Mouse (Mus musculus): ENCODE results near the gene Oat. TPM values are rescaled to one million over a fixed set of nuclear protein-coding genes. Genes with fewer than 3 reads are reported as not detected.

Gene Oat
- polyA plus RNA-seq, 1 experiment: 98.5 TPM

DNA sequence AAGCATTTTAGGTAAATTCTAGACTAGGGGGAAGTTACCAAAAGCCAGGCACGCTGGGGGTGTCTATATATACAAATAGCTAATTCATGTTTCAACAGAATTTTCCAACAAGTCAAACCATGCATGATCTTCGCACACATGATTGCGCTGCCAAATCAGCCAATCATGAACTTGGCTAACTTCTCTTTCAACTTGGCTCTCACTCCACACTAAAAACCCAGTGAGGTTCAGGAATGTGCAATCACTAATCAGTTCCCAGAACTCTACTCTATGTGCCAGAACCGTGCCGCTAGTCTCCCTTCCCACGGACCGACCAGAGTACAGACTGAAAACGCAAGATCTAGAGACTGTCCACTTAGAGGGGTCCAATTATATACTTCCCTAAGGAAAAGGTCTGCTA, 4.7 kb downstream of the Oat start:
- TF ChIP-seq POLR2A (IDR thresholded peaks at IDR 0.05; ENCODE audit: borderline replicate concordance, insufficient read depth, low read length) (no peak), CTCF (IDR thresholded peaks at IDR 0.05; ENCODE audit: borderline replicate concordance, insufficient read depth, low read depth, low read length) (no peak)

DNA sequence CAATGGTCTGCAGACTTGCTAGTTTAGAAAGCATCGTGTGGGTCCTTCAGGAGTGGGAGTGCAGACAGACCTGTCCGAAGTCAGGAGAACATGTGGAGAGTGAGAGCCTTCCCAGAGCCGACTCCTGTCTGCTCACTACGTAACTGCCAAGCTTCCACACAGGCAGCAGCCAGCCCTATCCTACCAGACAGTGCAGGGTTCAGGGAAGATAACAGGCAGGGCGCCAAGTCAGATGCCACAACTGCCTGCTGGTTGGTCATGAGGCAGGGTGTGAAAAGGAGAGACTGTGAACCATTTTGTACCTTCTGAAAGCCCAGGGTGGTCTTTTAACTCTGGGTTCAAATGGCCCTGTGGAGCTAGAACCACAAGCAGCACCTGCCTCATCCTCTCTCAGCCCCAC, 6.1 kb downstream of the Oat start:
- peak; percentile 36 to 41 for DNase-seq
- H3K27me3 ChIP-seq (ENCODE audit: control insufficient read depth, insufficient read depth, low read length): no peaks in the 10 kb centered on the region
- 26% methylated on average over 5 of the region's 5 CpGs for WGBS
- no peak for TF ChIP-seq CTCF (IDR thresholded peaks at IDR 0.05; ENCODE audit: borderline replicate concordance, insufficient read depth, low read depth, low read length)
- no peak for TF ChIP-seq POLR2A (IDR thresholded peaks at IDR 0.05; ENCODE audit: borderline replicate concordance, insufficient read depth, low read length)
- H3K4me3 ChIP-seq (replicated peaks; ENCODE audit: insufficient read depth, low read depth, low read length): no peak overlapping the region
- no peak overlapping the region for H3K27ac ChIP-seq (ENCODE audit: insufficient read depth, low read length)
- H3K4me1 ChIP-seq (ENCODE audit: control insufficient read depth, insufficient read depth, low read length): no peaks in the 10 kb centered on the region; the same call in 1 of the 2 replicates

More for the DNA sequence above, 4.7 kb downstream of the Oat start:
- H3K4me1 ChIP-seq (ENCODE audit: control insufficient read depth, insufficient read depth, low read length): no peaks in the 10 kb centered on the region
- H3K4me3 ChIP-seq (replicated peaks; ENCODE audit: insufficient read depth, low read depth, low read length): no peak overlapping the region
- 29% methylated on average over 8 of the region's 8 CpGs for WGBS
- no peak overlapping the region for H3K27ac ChIP-seq (ENCODE audit: insufficient read depth, low read length)
- H3K27me3 ChIP-seq (ENCODE audit: control insufficient read depth, insufficient read depth, low read length): no peaks in the 10 kb centered on the region
- DNase-seq: no peak

DNA sequence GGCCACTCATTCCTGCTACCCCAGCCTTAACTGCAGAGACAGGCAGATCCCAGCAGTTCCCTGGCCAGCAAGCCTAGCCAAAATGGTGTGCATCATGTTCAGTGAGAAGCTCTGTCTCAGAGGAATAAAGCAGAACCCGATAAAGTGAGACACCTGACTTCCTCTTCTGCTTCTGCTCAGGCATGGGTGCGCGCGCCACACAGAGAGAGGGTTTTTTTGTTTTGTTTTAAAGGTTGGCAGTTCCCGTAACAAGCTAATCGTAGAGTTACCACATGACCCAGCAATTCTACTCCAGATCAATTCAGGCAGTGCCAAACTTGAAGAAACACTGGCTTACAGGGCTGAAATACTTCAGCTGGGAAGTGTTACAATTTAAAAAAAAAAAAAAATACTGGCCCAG, 7.4 kb downstream of the Oat start:
- Histone ChIP-seq H3K27ac (ENCODE audit: insufficient read depth, low read length) (no peak overlapping the region), H3K4me1 (ENCODE audit: control insufficient read depth, insufficient read depth, low read length) (no peaks in the 10 kb centered on the region; the same call in 1 of the 2 replicates), H3K4me3 (replicated peaks; ENCODE audit: insufficient read depth, low read depth, low read length) (no peak overlapping the region), H3K27me3 (ENCODE audit: control insufficient read depth, insufficient read depth, low read length) (no peaks in the 10 kb centered on the region)
- TF ChIP-seq POLR2A (IDR thresholded peaks at IDR 0.05; ENCODE audit: borderline replicate concordance, insufficient read depth, low read length): no peak
- TF ChIP-seq CTCF (IDR thresholded peaks at IDR 0.05; ENCODE audit: borderline replicate concordance, insufficient read depth, low read depth, low read length): no peak
- WGBS: 85% methylated on average over 6 of the region's 6 CpGs
- no peak for DNase-seq

DNA sequence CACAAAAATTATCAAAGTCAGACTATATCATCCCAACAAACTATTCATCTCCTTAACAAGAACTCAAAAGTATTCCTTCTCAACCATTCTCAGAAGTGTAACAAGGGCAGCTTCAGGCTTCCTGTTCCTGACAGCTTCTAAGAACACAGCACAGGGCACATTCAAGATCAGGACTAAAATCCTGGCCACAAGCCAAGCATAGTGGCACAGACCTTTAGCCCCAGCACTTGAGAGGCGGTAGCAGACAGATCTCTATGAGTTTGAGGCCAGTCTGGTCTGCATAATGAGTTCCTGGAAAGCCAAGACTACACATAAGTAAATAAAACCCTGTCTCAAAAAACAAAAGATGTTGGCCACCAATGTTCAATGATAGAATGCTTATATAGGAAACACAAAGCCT, 10.4 kb downstream of the Oat start:
- no peak for DNase-seq
- 53% methylated on average over 1 of the region's 1 CpGs for WGBS
- H3K4me3 ChIP-seq (replicated peaks; ENCODE audit: insufficient read depth, low read depth, low read length): no peak overlapping the region
- TF ChIP-seq POLR2A (IDR thresholded peaks at IDR 0.05; ENCODE audit: borderline replicate concordance, insufficient read depth, low read length) (no peak), CTCF (IDR thresholded peaks at IDR 0.05; ENCODE audit: borderline replicate concordance, insufficient read depth, low read depth, low read length) (no peak)
- H3K27me3 ChIP-seq (ENCODE audit: control insufficient read depth, insufficient read depth, low read length): no peaks in the 10 kb centered on the region
- no peak overlapping the region for H3K27ac ChIP-seq (ENCODE audit: insufficient read depth, low read length)
- no peaks in the 10 kb centered on the region; the same call in 1 of the 2 replicates for H3K4me1 ChIP-seq (ENCODE audit: control insufficient read depth, insufficient read depth, low read length)

DNA sequence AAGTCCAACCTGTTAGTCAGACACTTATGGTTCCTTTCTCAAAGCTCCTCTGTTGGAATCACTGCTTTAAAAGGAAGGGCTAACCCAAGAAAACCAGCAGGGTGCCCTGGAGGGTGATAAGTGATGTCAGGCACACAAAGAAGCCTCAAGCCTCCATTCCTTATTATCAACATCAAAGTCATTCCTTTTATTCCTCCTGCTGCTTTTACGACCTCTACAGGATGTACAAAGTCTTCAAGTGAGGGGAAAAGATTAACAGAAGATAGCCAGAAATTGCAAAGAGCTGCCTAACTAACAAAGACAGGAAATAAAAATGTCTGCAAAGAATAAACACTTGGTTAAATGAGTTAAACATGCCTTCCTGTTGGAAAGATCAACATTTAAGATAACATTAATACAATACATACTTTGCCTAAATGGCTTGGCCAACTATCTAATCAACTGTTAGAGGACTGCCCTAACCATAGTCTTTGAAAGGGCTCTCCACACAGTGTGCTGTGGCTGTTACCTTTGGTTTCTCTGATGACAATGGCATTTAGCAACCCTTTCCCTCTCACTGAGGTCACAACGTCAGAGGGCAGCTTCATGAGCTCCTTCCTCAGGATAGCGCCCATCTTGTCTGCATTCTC, 16.9 kb downstream of the Oat start:
- 87% methylated on average over 3 of the region's 3 CpGs for WGBS
- no peaks in the 10 kb centered on the region for H3K27me3 ChIP-seq (ENCODE audit: control insufficient read depth, insufficient read depth, low read length)
- no peak for DNase-seq
- TF ChIP-seq CTCF (IDR thresholded peaks at IDR 0.05; ENCODE audit: borderline replicate concordance, insufficient read depth, low read depth, low read length): no peak
- no peak for TF ChIP-seq POLR2A (IDR thresholded peaks at IDR 0.05; ENCODE audit: borderline replicate concordance, insufficient read depth, low read length)
- H3K4me3 ChIP-seq (replicated peaks; ENCODE audit: insufficient read depth, low read depth, low read length): no peak overlapping the region
- no peaks in the 10 kb centered on the region for H3K4me1 ChIP-seq (ENCODE audit: control insufficient read depth, insufficient read depth, low read length)
- no peak overlapping the region for H3K27ac ChIP-seq (ENCODE audit: insufficient read depth, low read length)

DNA sequence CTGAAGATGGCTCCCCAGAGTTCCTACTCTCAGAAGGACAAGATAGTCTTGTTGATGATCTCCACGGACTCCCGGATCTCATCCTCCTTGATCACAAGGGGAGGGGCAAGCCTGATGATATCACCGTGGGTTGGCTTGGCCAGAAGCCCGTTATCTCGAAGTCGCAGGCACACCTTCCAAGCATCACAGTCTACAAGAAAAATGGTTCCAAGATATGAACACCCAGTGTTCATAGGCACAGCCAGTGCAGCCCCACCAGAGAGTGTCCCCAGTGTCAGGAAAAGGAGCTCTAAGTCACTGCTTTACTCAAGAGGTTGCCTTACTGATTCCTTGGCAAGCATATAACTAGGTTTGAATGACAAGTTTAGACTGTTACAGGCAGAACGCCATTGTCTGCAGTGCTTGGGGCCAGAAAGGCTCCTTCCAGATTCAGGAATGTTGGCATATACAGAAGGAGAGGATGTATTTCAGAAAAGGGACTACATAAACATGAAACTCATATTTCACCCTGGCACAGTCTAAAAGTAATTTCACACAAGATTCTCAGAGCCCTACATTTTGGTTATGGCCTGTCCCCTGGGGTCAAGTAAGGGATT, 18.0 kb downstream of the Oat start:
- Histone ChIP-seq H3K27ac (ENCODE audit: insufficient read depth, low read length) (no peak overlapping the region), H3K4me3 (replicated peaks; ENCODE audit: insufficient read depth, low read depth, low read length) (no peak overlapping the region), H3K27me3 (ENCODE audit: control insufficient read depth, insufficient read depth, low read length) (no peaks in the 10 kb centered on the region), H3K4me1 (ENCODE audit: control insufficient read depth, insufficient read depth, low read length) (no peaks in the 10 kb centered on the region)
- no peak for TF ChIP-seq POLR2A (IDR thresholded peaks at IDR 0.05; ENCODE audit: borderline replicate concordance, insufficient read depth, low read length)
- DNase-seq: no peak
- WGBS: 55% methylated on average over 7 of the region's 7 CpGs

DNA sequence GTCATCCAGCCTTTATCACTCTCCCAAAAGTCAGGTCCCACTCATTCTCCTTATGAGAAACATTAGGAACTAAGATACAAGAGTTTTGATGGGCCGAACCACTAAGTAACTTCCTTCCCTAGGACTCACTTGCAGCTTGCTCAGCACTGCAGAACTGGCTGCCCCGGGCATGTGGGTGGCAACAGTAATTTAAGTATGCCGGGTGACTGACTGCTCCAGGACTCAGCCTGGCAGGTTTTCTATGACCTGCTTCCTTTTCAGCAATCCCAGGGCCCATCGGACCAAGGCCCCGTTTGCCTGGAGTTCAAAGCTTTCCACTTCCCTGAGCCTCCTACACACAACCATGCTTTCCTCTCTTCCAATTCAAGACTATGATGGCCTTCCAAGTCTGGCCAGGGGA, 19.6 kb downstream of the Oat start:
- no peaks in the 10 kb centered on the region for H3K4me1 ChIP-seq (ENCODE audit: control insufficient read depth, insufficient read depth, low read length)
- TF ChIP-seq POLR2A (IDR thresholded peaks at IDR 0.05; ENCODE audit: borderline replicate concordance, insufficient read depth, low read length): no peak
- TF ChIP-seq CTCF (IDR thresholded peaks at IDR 0.05; ENCODE audit: borderline replicate concordance, insufficient read depth, low read depth, low read length): no peak
- 86% methylated on average over 5 of the region's 5 CpGs for WGBS
- no peak overlapping the region for H3K4me3 ChIP-seq (replicated peaks; ENCODE audit: insufficient read depth, low read depth, low read length)
- no peak for DNase-seq
- H3K27ac ChIP-seq (ENCODE audit: insufficient read depth, low read length): no peak overlapping the region
- no peaks in the 10 kb centered on the region for H3K27me3 ChIP-seq (ENCODE audit: control insufficient read depth, insufficient read depth, low read length)

DNA sequence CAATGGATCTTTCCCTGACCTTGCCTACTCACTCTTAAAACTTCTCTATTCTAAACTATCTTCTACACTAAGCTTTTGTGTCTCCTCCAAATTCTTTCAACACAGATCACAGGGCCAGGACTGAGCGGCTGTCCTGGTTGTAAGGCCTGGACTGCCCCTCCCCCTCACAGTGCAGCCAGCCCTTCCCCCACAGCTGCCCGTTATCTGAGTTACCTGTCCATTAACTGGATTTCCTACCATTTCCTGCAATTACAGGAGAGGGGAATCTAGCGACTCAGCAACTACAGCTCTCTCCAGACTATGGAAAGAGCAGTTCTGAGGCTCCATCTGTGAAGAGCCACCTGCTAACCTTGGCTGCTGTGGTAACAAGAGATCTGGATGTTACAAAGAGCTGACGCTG, 20.3 kb downstream of the Oat start:
- H3K4me1 ChIP-seq (ENCODE audit: control insufficient read depth, insufficient read depth, low read length): 0 out of 2 replicates have a peak, but pooled peaks cover 2% of the 10 kb centered on the region
- 51% methylated on average over 4 of the region's 4 CpGs for WGBS
- no peak overlapping the region for H3K4me3 ChIP-seq (replicated peaks; ENCODE audit: insufficient read depth, low read depth, low read length)
- TF ChIP-seq POLR2A (IDR thresholded peaks at IDR 0.05; ENCODE audit: borderline replicate concordance, insufficient read depth, low read length) (no peak), CTCF (IDR thresholded peaks at IDR 0.05; ENCODE audit: borderline replicate concordance, insufficient read depth, low read depth, low read length) (no peak)
- H3K27ac ChIP-seq (ENCODE audit: insufficient read depth, low read length): no peak overlapping the region
- no peak for DNase-seq
- H3K27me3 ChIP-seq (ENCODE audit: control insufficient read depth, insufficient read depth, low read length): no peaks in the 10 kb centered on the region

Measured in cerebellum, adult 2 months (tissue).